Mouse (Mus musculus) liver, embryonic 12.5 days (tissue): ENCODE measurements around the gene Ppip5k2. TPM values are rescaled to one million over a fixed set of nuclear protein-coding genes. Genes with fewer than 3 reads are reported as not detected.

ENCODE experiments used
- ATAC-seq: fragments of 200-750 bp; cut with Nextera tagmentation; 2 replicates; pipeline ENCODE4 v1.8.0; 2017; ENCODE audit warnings: moderate number of reproducible peaks, mild to moderate bottlenecking, moderate library complexity
- H3K27ac ChIP-seq: fragments of 300-500 bp; sonication (generic); 2 replicates; pipeline ENCODE4 v1.5.1; 2016; ENCODE audit warnings: mild to moderate bottlenecking
- H3K27me3 ChIP-seq: fragments of 300-500 bp; sonication (generic); replicated peaks from 2 replicates; pipeline ENCODE4 v1.6.1; 2016; ENCODE audit warnings: mild to moderate bottlenecking, moderate library complexity
- H3K36me3 ChIP-seq: fragments of 300-500 bp; sonication (generic); 2 replicates; pipeline ENCODE4 v1.6.1; 2016; ENCODE audit warnings: mild to moderate bottlenecking, moderate library complexity
- H3K4me1 ChIP-seq: fragments of 300-500 bp; sonication (generic); 2 replicates; pipeline ENCODE4 v1.6.1; 2016
- H3K4me2 ChIP-seq: fragments of 300-500 bp; sonication (generic); 2 replicates; pipeline ENCODE4 v1.6.1; 2016; ENCODE audit warnings: mild to moderate bottlenecking, moderate library complexity
- H3K4me3 ChIP-seq: fragments of 300-500 bp; sonication (generic); 2 replicates; pipeline ENCODE4 v1.5.1; 2016; ENCODE audit warnings: mild to moderate bottlenecking, moderate library complexity
- H3K9ac ChIP-seq: fragments of 300-500 bp; sonication (generic); 2 replicates; pipeline ENCODE4 v1.6.1; 2016; ENCODE audit warnings: mild to moderate bottlenecking, moderate library complexity
- H3K9me3 ChIP-seq: fragments of 300-500 bp; sonication (generic); replicated peaks from 2 replicates; pipeline ENCODE4 v1.6.1; 2016; ENCODE audit warnings: mild to moderate bottlenecking, moderate library complexity
- WGBS: fragments of 180-500 bp; shearing (Covaris S2); methylation state at CpG from one replicate; pipeline ENCODE4 v1.1.7; 2016; ENCODE audit not compliant: insufficient replicate concordance; 5-methylcytosine and 5-hydroxymethylcytosine counted together
- polyA plus RNA-seq: library from polyadenylated mRNA; unstranded; fragments of >200 nt; fragmentation: Nextera tagmentation; extraction: Ambion mirVana; gene quantifications from 2 replicates; pipeline ENCODE4 v1.2.1, GENCODE M21; 2016

Gene Ppip5k2
- polyA plus RNA-seq, result 22.7 and 23.7 TPM in 2 replicates

GRCm38 (mm10) chr1:97769904-97770753, at the start of gene Ppip5k2, which contains the start of gene Gin1:
Ppip5k2 (minus strand) TSS chr1:97770411.
Gin1 (plus strand) TSS chr1:97770172.
- Histone ChIP-seq H3K9me3 (no peaks in the 10 kb centered on the region), H3K36me3 (no peaks in the 10 kb centered on the region; the same call in 1 of the 2 replicates), H3K4me2 (peak within 1 kb of the TSS; percentile 88), H3K9ac (peak within 1 kb of the TSS; percentile 87), H3K27ac (peak within 1 kb of the TSS; percentile 94), H3K4me3 (peak within 1 kb of the TSS; percentile 89), H3K27me3 (no peaks in the 10 kb centered on the region), H3K4me1 (peaks cover 56% of the 10 kb centered on the region)
- WGBS, result under 1% methylated on average over 66 of the region's 66 CpGs
- ATAC-seq, result peak; percentile 98

- no peak overlapping the region for H3K27ac ChIP-seq
- no peak overlapping the region for H3K4me2 ChIP-seq
- no peak overlapping the region for H3K4me3 ChIP-seq
- H3K27me3 ChIP-seq, result no peaks in the 10 kb centered on the region
- WGBS, result 36% methylated on average over 2 of the region's 2 CpGs
- no peaks in the 10 kb centered on the region for H3K9me3 ChIP-seq
- H3K4me1 ChIP-seq, result no peaks in the 10 kb centered on the region
- H3K9ac ChIP-seq, result no peak overlapping the region
- no peaks in the 10 kb centered on the region for H3K36me3 ChIP-seq
- ATAC-seq, result no peak
Measured at GRCm38 (mm10) chr1:97809255-97809912, 39.2 kb upstream of the Ppip5k2 start.

- Histone ChIP-seq H3K27ac (no peak overlapping the region), H3K36me3 (no peaks in the 10 kb centered on the region), H3K4me3 (no peak overlapping the region), H3K9ac (no peak overlapping the region), H3K4me1 (no peaks in the 10 kb centered on the region), H3K9me3 (no peaks in the 10 kb centered on the region), H3K27me3 (no peaks in the 10 kb centered on the region), H3K4me2 (no peak overlapping the region)
- ATAC-seq, result no peak
Measured at GRCm38 (mm10) chr1:97804520-97804919, 34.3 kb upstream of the Ppip5k2 start.

- Histone ChIP-seq H3K27me3 (no peaks in the 10 kb centered on the region), H3K4me1 (no peaks in the 10 kb centered on the region), H3K4me3 (no peak overlapping the region), H3K9me3 (no peaks in the 10 kb centered on the region), H3K36me3 (no peaks in the 10 kb centered on the region), H3K9ac (no peak overlapping the region), H3K27ac (no peak overlapping the region), H3K4me2 (peak overlapping the region; percentile 43)
- 32% methylated on average over 4 of the region's 4 CpGs for WGBS
- ATAC-seq, result no peak
Measured at GRCm38 (mm10) chr1:97802207-97802902, 32.1 kb upstream of the Ppip5k2 start.

GRCm38 (mm10) chr1:97795936-97796335, 25.7 kb upstream of the Ppip5k2 start:
- no peak overlapping the region for H3K27ac ChIP-seq
- no peak overlapping the region for H3K4me3 ChIP-seq
- no peaks in the 10 kb centered on the region; the same call in 1 of the 2 replicates for H3K36me3 ChIP-seq
- H3K9me3 ChIP-seq, result no peaks in the 10 kb centered on the region
- 74% methylated on average over 9 of the region's 9 CpGs for WGBS
- no peaks in the 10 kb centered on the region for H3K4me1 ChIP-seq
- ATAC-seq, result no peak
- H3K9ac ChIP-seq, result no peak overlapping the region
- H3K4me2 ChIP-seq, result no peak overlapping the region
- H3K27me3 ChIP-seq, result no peaks in the 10 kb centered on the region

GRCm38 (mm10) chr1:97794110-97794509, 23.9 kb upstream of the Ppip5k2 start:
- Histone ChIP-seq H3K4me3 (no peak overlapping the region), H3K27me3 (no peaks in the 10 kb centered on the region), H3K4me1 (no peaks in the 10 kb centered on the region), H3K27ac (no peak overlapping the region), H3K4me2 (no peak overlapping the region), H3K36me3 (no peaks in the 10 kb centered on the region; the same call in 1 of the 2 replicates), H3K9me3 (no peaks in the 10 kb centered on the region), H3K9ac (no peak overlapping the region)
- ATAC-seq, result no peak
- WGBS, result 90% methylated on average over 3 of the region's 3 CpGs

- ATAC-seq, result no peak
- no peaks in the 10 kb centered on the region for H3K9me3 ChIP-seq
Measured at GRCm38 (mm10) chr1:97788490-97788889, 18.3 kb upstream of the Ppip5k2 start.

GRCm38 (mm10) chr1:97787674-97788073, 17.5 kb upstream of the Ppip5k2 start:
- Histone ChIP-seq H3K36me3 (peaks cover 17% of the 10 kb centered on the region; the same call in 1 of the 2 replicates), H3K27ac (no peak overlapping the region), H3K4me1 (peaks cover 15% of the 10 kb centered on the region), H3K9ac (no peak overlapping the region), H3K4me2 (no peak overlapping the region), H3K9me3 (no peaks in the 10 kb centered on the region), H3K27me3 (no peaks in the 10 kb centered on the region), H3K4me3 (no peak overlapping the region)
- 60% methylated on average over 3 of the region's 3 CpGs for WGBS
- ATAC-seq, result no peak

More at GRCm38 (mm10) chr1:97788490-97788889, 18.3 kb upstream of the Ppip5k2 start:
- Histone ChIP-seq H3K4me2 (no peak overlapping the region), H3K27ac (no peak overlapping the region), H3K4me1 (peaks cover 15% of the 10 kb centered on the region), H3K9ac (no peak overlapping the region), H3K4me3 (no peak overlapping the region), H3K36me3 (peaks cover 17% of the 10 kb centered on the region), H3K27me3 (no peaks in the 10 kb centered on the region)
- WGBS, result 87% methylated on average over 2 of the region's 2 CpGs

- ATAC-seq, result peak; percentile 99
- H3K9ac ChIP-seq, result 0 out of 2 replicates have a peak overlapping the region, but pooled peaks have one; percentile 7
- peak overlapping the region; percentile 45; the same call in 1 of the 2 replicates for H3K27ac ChIP-seq
- peaks cover 15% of the 10 kb centered on the region for H3K4me1 ChIP-seq
- no peaks in the 10 kb centered on the region for H3K9me3 ChIP-seq
- 57% methylated on average over 11 of the region's 11 CpGs for WGBS
- no peaks in the 10 kb centered on the region for H3K27me3 ChIP-seq
- H3K4me2 ChIP-seq, result no peak overlapping the region
- H3K36me3 ChIP-seq, result peaks cover 17% of the 10 kb centered on the region; the same call in 1 of the 2 replicates
- H3K4me3 ChIP-seq, result no peak overlapping the region
Measured at GRCm38 (mm10) chr1:97785685-97786393, 15.6 kb upstream of the Ppip5k2 start.

GRCm38 (mm10) chr1:97784928-97785327, 14.7 kb upstream of the Ppip5k2 start:
- Histone ChIP-seq H3K9me3 (no peaks in the 10 kb centered on the region), H3K4me1 (peaks cover 15% of the 10 kb centered on the region), H3K36me3 (peaks cover 17% of the 10 kb centered on the region; the same call in 1 of the 2 replicates), H3K4me3 (no peak overlapping the region), H3K9ac (no peak overlapping the region), H3K27ac (no peak overlapping the region; the same call in 1 of the 2 replicates), H3K27me3 (no peaks in the 10 kb centered on the region), H3K4me2 (no peak overlapping the region)
- WGBS, result 85% methylated on average over 7 of the region's 7 CpGs
- no peak for ATAC-seq

- H3K36me3 ChIP-seq, result peaks cover 27% of the 10 kb centered on the region
- no peaks in the 10 kb centered on the region for H3K9me3 ChIP-seq
- H3K4me3 ChIP-seq, result no peak overlapping the region
- H3K4me1 ChIP-seq, result peaks cover 15% of the 10 kb centered on the region
- no peak overlapping the region for H3K27ac ChIP-seq
- no peaks in the 10 kb centered on the region for H3K27me3 ChIP-seq
- 82% methylated on average over 7 of the region's 7 CpGs for WGBS
- ATAC-seq, result no peak
- no peak overlapping the region for H3K9ac ChIP-seq
- no peak overlapping the region for H3K4me2 ChIP-seq
Measured at GRCm38 (mm10) chr1:97781674-97782073, 11.5 kb upstream of the Ppip5k2 start.
